Comparison of ENCODE assay signal across 8 mouse cellular contexts in the genomic region with DNA sequence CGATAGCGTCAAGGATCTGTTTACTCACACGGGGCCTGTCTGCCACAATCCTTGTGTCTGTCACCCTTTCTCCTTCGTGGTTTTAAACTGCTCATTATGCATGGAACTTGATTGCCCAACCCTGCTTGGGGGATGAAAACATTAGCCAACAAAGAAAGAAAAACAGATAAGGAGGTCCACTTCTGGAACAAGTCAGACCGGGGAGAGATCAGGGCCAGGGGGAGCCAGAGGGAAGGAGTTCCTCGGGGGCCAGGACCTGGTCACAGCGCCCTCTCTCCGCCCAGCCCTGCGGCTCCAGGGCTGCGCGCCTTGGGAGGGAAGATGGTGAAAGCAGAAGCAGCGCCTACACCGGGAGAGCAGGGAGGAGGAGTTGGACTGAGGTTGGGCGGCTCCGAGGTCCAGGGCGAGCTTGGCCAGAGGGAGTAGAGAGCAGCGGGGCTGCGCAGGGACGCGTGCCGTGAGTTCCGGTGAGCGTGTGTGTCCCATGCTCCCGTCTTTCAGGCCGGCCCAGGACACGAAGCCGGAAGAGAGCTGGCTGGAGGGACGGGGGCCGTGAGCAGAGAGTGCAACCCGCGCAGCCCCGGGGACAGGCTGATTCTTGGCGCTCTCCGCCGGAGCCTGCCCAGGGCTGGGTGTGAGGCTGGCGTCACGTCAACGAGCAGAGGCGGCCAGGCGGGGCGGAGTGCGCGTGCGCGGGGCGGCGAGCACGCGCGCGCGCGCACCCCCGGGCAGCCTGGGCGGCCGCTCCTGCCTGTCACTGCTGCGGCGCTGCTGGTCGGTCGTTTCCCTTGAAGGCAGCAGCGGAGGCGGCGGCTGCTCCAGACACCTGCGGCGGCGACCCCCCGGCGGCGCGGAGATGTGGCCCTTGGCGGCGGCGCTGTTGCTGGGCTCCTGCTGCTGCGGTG. TPM values are rescaled to one million over a fixed set of nuclear protein-coding genes. Genes with fewer than 3 reads are reported as not detected.
DNase-seq lines count a peak whose midpoint lies in the region; ATAC-seq and TF ChIP-seq lines count a peak whose summit lies in the region.

No protein-coding gene starts in this region.

- H3K4me3 ChIP-seq in forebrain, embryonic 16.5 days (replicated peaks; ENCODE audit: low read length), result peak overlapping the region; percentile 87
- peak overlapping the region; percentile 96 for H3K4me3 ChIP-seq in layer of hippocampus, adult 2 months
- peak overlapping the region; percentile 86 for H3K4me3 ChIP-seq in lung, embryonic 14.5 days (ENCODE audit: low read depth, low read length)
- H3K4me3 ChIP-seq in olfactory bulb, adult 2 months (ENCODE audit: insufficient read depth, low read depth, low read length), result peak overlapping the region; percentile 59
- peak overlapping the region; percentile 59 for H3K4me3 ChIP-seq in thymus, adult 2 months (ENCODE audit: control insufficient read depth, insufficient read depth, low read length)

- H3K36me3 ChIP-seq in forebrain, embryonic 16.5 days (ENCODE audit: control insufficient read depth, insufficient read depth), result no peaks in the 10 kb centered on the region
- H3K36me3 ChIP-seq in lung, embryonic 14.5 days (ENCODE audit: insufficient read depth), result no peaks in the 10 kb centered on the region
- H3K36me3 ChIP-seq in thymus, adult 2 months (ENCODE audit: control insufficient read depth, insufficient read depth, low read length), result peaks cover 8% of the 10 kb centered on the region; the same call in 1 of the 2 replicates

- H3K4me1 ChIP-seq in forebrain, embryonic 16.5 days (replicated peaks; ENCODE audit: control insufficient read depth, insufficient read depth, low read length), result peaks cover 17% of the 10 kb centered on the region
- peaks cover 13% of the 10 kb centered on the region for H3K4me1 ChIP-seq in lung, embryonic 14.5 days (ENCODE audit: insufficient read depth)
- H3K4me1 ChIP-seq in olfactory bulb, adult 2 months (ENCODE audit: control insufficient read depth, insufficient read depth, low read length), result peaks cover 4% of the 10 kb centered on the region
- H3K4me1 ChIP-seq in thymus, adult 2 months (replicated peaks; ENCODE audit: control insufficient read depth, insufficient read depth, low read length), result peaks cover 14% of the 10 kb centered on the region

- DNase-seq in ES-CJ7 (ENCODE audit: low read depth, low spot score), result peak; percentile 82
- peak; percentile 94 to 96 for DNase-seq in cerebellum, adult 18-20 months
- DNase-seq in heart, postnatal 36 days, result peak; percentile 91 to 95
- DNase-seq in layer of hippocampus, adult 2 months (ENCODE audit: low spot score in 2 of 2), result peak; percentile 88 to 92
- peak; percentile 95 for DNase-seq in lung, embryonic 14.5 days
- DNase-seq in thymus, adult 2 months, result peak; percentile 90

- intact Hi-C loops in heart, postnatal 36 days (cut with DNase I), result loop anchor here (1.0 to 5.0 kb wide), 7 partner anchors 50 to 353 kb away; partner anchors contain the start of gene Ift57

- peak overlapping the region; percentile 96 for H3K27ac ChIP-seq in forebrain, embryonic 16.5 days (ENCODE audit: low read length)
- peak overlapping the region; percentile 100 for H3K27ac ChIP-seq in layer of hippocampus, adult 2 months
- peak overlapping the region; percentile 100 for H3K27ac ChIP-seq in lung, embryonic 14.5 days (ENCODE audit: low read depth)
- H3K27ac ChIP-seq in olfactory bulb, adult 2 months (ENCODE audit: insufficient read depth, low read depth, low read length), result peak overlapping the region; percentile 92
- peak overlapping the region; percentile 81 for H3K27ac ChIP-seq in thymus, adult 2 months (ENCODE audit: control insufficient read depth, insufficient read depth, low read length)

- under 1% methylated on average over 70 of the region's 74 CpGs for WGBS in forebrain, embryonic 16.5 days
- WGBS in lung, embryonic 14.5 days, result under 1% methylated on average over 64 of the region's 74 CpGs
- under 1% methylated on average over 74 of the region's 74 CpGs for WGBS in olfactory bulb, adult 2 months
- WGBS in thymus, adult 2 months, result under 1% methylated on average over 74 of the region's 74 CpGs

- peak overlapping the region; percentile 69 for H3K4me2 ChIP-seq in forebrain, embryonic 16.5 days (ENCODE audit: low read length)
- peak overlapping the region; percentile 62 for H3K4me2 ChIP-seq in lung, embryonic 14.5 days

- H3K27me3 ChIP-seq in forebrain, embryonic 16.5 days (replicated peaks; ENCODE audit: control insufficient read depth, insufficient read depth, low read length), result no peaks in the 10 kb centered on the region
- H3K27me3 ChIP-seq in lung, embryonic 14.5 days (ENCODE audit: insufficient read depth, low read length), result no peaks in the 10 kb centered on the region
- H3K27me3 ChIP-seq in thymus, adult 2 months (ENCODE audit: control insufficient read depth, insufficient read depth, low read length), result no peaks in the 10 kb centered on the region

- peak; percentile 60 for TF ChIP-seq CTCF in layer of hippocampus, adult 2 months (conservative IDR thresholded peaks at IDR 0.05)
- TF ChIP-seq CTCF in lung, embryonic 14.5 days (IDR thresholded peaks at IDR 0.05; ENCODE audit: low read depth), result peak; percentile 71
- 0 out of 2 replicates have a peak, but pooled peaks have one; percentile 10 for TF ChIP-seq CTCF in olfactory bulb, adult 2 months (IDR thresholded peaks at IDR 0.05; ENCODE audit: insufficient read depth, low read depth, low read length)
- TF ChIP-seq CTCF in thymus, adult 2 months (IDR thresholded peaks at IDR 0.05; ENCODE audit: borderline replicate concordance, control insufficient read depth, extremely low read depth, insufficient read depth, low read length, poor library complexity), result no peak

- TF ChIP-seq POLR2A in olfactory bulb, adult 2 months (IDR thresholded peaks at IDR 0.05; ENCODE audit: insufficient read depth, low read depth, low read length), result peak; percentile 90
- TF ChIP-seq POLR2A in thymus, adult 2 months (IDR thresholded peaks at IDR 0.05; ENCODE audit: control insufficient read depth, extremely low read depth, insufficient read depth, low read length, poor library complexity), result peak; percentile 95

- H3K9me3 ChIP-seq in forebrain, embryonic 16.5 days (ENCODE audit: control insufficient read depth, low read length), result no peaks in the 10 kb centered on the region
- no peaks in the 10 kb centered on the region for H3K9me3 ChIP-seq in lung, embryonic 14.5 days (ENCODE audit: low read depth, low read length)

- peak; percentile 94 for ATAC-seq in forebrain, embryonic 16.5 days
- peak; percentile 97 for ATAC-seq in lung, embryonic 14.5 days (ENCODE audit: insufficient read depth)

- peak overlapping the region; percentile 96 for H3K9ac ChIP-seq in forebrain, embryonic 16.5 days (replicated peaks; ENCODE audit: low read depth, low read length)
- H3K9ac ChIP-seq in lung, embryonic 14.5 days, result peak overlapping the region; percentile 80

RNA-seq across cellular contexts. Expression of gene Cd47, which starts 54.9 kb away (rescaled TPM):
- 125 and 131 TPM in 2 replicates for polyA plus RNA-seq in forebrain, embryonic 16.5 days (2015; fragmentation: Nextera tagmentation; extraction: Ambion mirVana)
- 10 to 100 TPM; 82.9 to 83.0 TPM for total RNA-seq in heart, postnatal 36 days (2021)
- 100 to 1,000 TPM; 220 to 223 TPM for total RNA-seq in layer of hippocampus, adult 2 months (2021)
- polyA plus RNA-seq in lung, embryonic 14.5 days (2014; fragmentation: Nextera tagmentation; extraction: Ambion mirVana), result 96.3 and 104 TPM in 2 replicates
- 116 TPM in 1 of 2 replicates, not detected in the other for polyA plus RNA-seq in olfactory bulb, adult 2 months (2012; ENCODE audit: insufficient read depth, insufficient read length, low replicate concordance, missing spikeins)
- polyA plus RNA-seq in thymus, adult 2 months (2012; rRNA removed), result 112 and 127 TPM in 2 replicates

Comparison
In these comparisons a context has a peak if more than half of its experiments do, and no peak if none do; other contexts are left out.
1. Peak in every context shown above with its lines: DNase-seq, ATAC-seq, H3K4me3 ChIP-seq and H3K27ac ChIP-seq.